Mouse (Mus musculus) embryonic facial prominence, embryonic 14.5 days (tissue): Measurements from ENCODE around the gene Aatk. TPM values are rescaled to one million over a fixed set of nuclear protein-coding genes. Genes with fewer than 3 reads are reported as not detected.
A peak's percentile ranks its signal among the peaks of the same experiment; 100 is the strongest.

Experiments used
- ATAC-seq: fragments of 200-750 bp; cut with Nextera tagmentation; 2 replicates; pipeline ENCODE4 v1.8.0; 2017; ENCODE audit warnings: low read depth, moderate number of reproducible peaks, moderate TSS enrichment
- DNase-seq: peaks from one replicate; pipeline ENCODE4 v3.0.0-alpha.2; 2015; ENCODE audit warnings: low spot score
- H3K27ac ChIP-seq: fragments of 300-500 bp; sonication (generic); replicated peaks from 2 replicates; pipeline ENCODE4 v1.5.1; 2014; ENCODE audit warnings: low read depth, mild to moderate bottlenecking, low read length, moderate library complexity
- H3K27me3 ChIP-seq: fragments of 300-500 bp; sonication (generic); replicated peaks from 2 replicates; pipeline ENCODE4 v1.6.1; 2014; ENCODE audit warnings: low read length; ENCODE audit not compliant: control insufficient read depth, insufficient read depth
- H3K36me3 ChIP-seq: fragments of 300-500 bp; sonication (generic); 2 replicates; pipeline ENCODE4 v1.6.1; 2014; ENCODE audit warnings: low read length, mixed read lengths; ENCODE audit not compliant: control insufficient read depth, insufficient read depth
- H3K4me1 ChIP-seq: fragments of 300-500 bp; sonication (generic); 2 replicates; pipeline ENCODE4 v1.6.1; 2014; ENCODE audit warnings: antibody characterized with exemption, low read length; ENCODE audit not compliant: control insufficient read depth, insufficient read depth
- H3K4me2 ChIP-seq: fragments of 300-500 bp; sonication (generic); 2 replicates; pipeline ENCODE4 v1.6.1; 2014; ENCODE audit warnings: low read depth, mild to moderate bottlenecking, low read length, moderate library complexity, mixed read lengths
- H3K4me3 ChIP-seq: fragments of 300-500 bp; sonication (generic); 2 replicates; pipeline ENCODE4 v1.5.1; 2014; ENCODE audit warnings: low read depth, mild to moderate bottlenecking, low read length
- H3K9ac ChIP-seq: fragments of 300-500 bp; sonication (generic); 2 replicates; pipeline ENCODE4 v1.6.1; 2014; ENCODE audit warnings: low read depth, mild to moderate bottlenecking, low read length, moderate library complexity, mixed read lengths
- H3K9me3 ChIP-seq: fragments of 300-500 bp; sonication (generic); 2 replicates; pipeline ENCODE4 v1.6.1; 2016; ENCODE audit warnings: low read length; ENCODE audit not compliant: control insufficient read depth
- WGBS: fragments of 180-500 bp; shearing (Covaris S2); extraction: QIAGEN DNeasy Blood & Tissue Kit; methylation state at CpG from one replicate; pipeline ENCODE4 v1.1.7; 2014; 5-methylcytosine and 5-hydroxymethylcytosine counted together
- polyA plus RNA-seq: library from polyadenylated mRNA; unstranded; fragments of >200 nt; fragmentation: Nextera tagmentation; extraction: Ambion mirVana; gene quantifications from 2 replicates; pipeline ENCODE4 v1.2.1, GENCODE M21; 2014

The Aatk gene
- polyA plus RNA-seq, 1 experiment from 2014 or later = 10.8 TPM

GRCm38 (mm10) chr11:120034306-120034705 is 12.7 kb downstream of the Aatk start:
- Histone ChIP-seq H3K27ac (no peak overlapping the region), H3K27me3 (no peaks in the 10 kb centered on the region), H3K9ac (no peak overlapping the region), H3K4me3 (no peak overlapping the region), H3K9me3 (no peaks in the 10 kb centered on the region), H3K36me3 (no peaks in the 10 kb centered on the region), H3K4me1 (no peaks in the 10 kb centered on the region), H3K4me2 (no peak overlapping the region)
- 37% methylated on average over 3 of the region's 3 CpGs for WGBS
- DNase-seq (no peak), ATAC-seq (no peak)

GRCm38 (mm10) chr11:120033473-120033872 is 13.5 kb downstream of the Aatk start:
- Histone ChIP-seq H3K9ac (no peak overlapping the region), H3K27ac (no peak overlapping the region), H3K4me3 (no peak overlapping the region), H3K36me3 (no peaks in the 10 kb centered on the region), H3K4me2 (no peak overlapping the region), H3K4me1 (no peaks in the 10 kb centered on the region), H3K27me3 (no peaks in the 10 kb centered on the region), H3K9me3 (no peaks in the 10 kb centered on the region)
- no peak for DNase-seq
- 62% methylated on average over 3 of the region's 3 CpGs for WGBS
- no peak for ATAC-seq

- Histone ChIP-seq H3K36me3 (no peaks in the 10 kb centered on the region), H3K4me3 (no peak overlapping the region), H3K27ac (no peak overlapping the region), H3K4me2 (no peak overlapping the region), H3K27me3 (no peaks in the 10 kb centered on the region), H3K4me1 (no peaks in the 10 kb centered on the region), H3K9ac (no peak overlapping the region), H3K9me3 (no peaks in the 10 kb centered on the region)
- no peak for DNase-seq
- no peak for ATAC-seq
- WGBS = 46% methylated on average over 8 of the region's 8 CpGs
Observed at GRCm38 (mm10) chr11:120032052-120032451, 14.9 kb downstream of the Aatk start.

- peak; percentile 71; the same call in 1 of the 2 replicates for ATAC-seq
- Histone ChIP-seq H3K36me3 (no peaks in the 10 kb centered on the region), H3K9ac (no peak overlapping the region), H3K9me3 (no peaks in the 10 kb centered on the region), H3K27me3 (no peaks in the 10 kb centered on the region), H3K4me1 (no peaks in the 10 kb centered on the region), H3K4me2 (no peak overlapping the region), H3K27ac (no peak overlapping the region), H3K4me3 (no peak overlapping the region)
- DNase-seq = peak; percentile 72
- 35% methylated on average over 9 of the region's 10 CpGs for WGBS
Observed at GRCm38 (mm10) chr11:120030145-120030901, 16.6 kb downstream of the Aatk start.

- Histone ChIP-seq H3K9ac (no peak overlapping the region), H3K4me2 (no peak overlapping the region), H3K27ac (no peak overlapping the region), H3K36me3 (no peaks in the 10 kb centered on the region), H3K4me1 (no peaks in the 10 kb centered on the region), H3K4me3 (no peak overlapping the region), H3K9me3 (no peaks in the 10 kb centered on the region), H3K27me3 (no peaks in the 10 kb centered on the region)
- DNase-seq (no peak), ATAC-seq (0 out of 2 replicates have a peak, but pooled peaks have one; percentile 15)
- WGBS = 44% methylated on average over 9 of the region's 9 CpGs
Observed at GRCm38 (mm10) chr11:120029431-120030144, 17.4 kb downstream of the Aatk start.

GRCm38 (mm10) chr11:120028319-120029092 is 18.5 kb downstream of the Aatk start:
- no peaks in the 10 kb centered on the region for H3K9me3 ChIP-seq
- no peak for ATAC-seq
- no peak for DNase-seq
- H3K36me3 ChIP-seq = no peaks in the 10 kb centered on the region
- WGBS = 80% methylated on average over 18 of the region's 18 CpGs
- no peak overlapping the region for H3K9ac ChIP-seq
- H3K4me1 ChIP-seq = no peaks in the 10 kb centered on the region
- no peak overlapping the region for H3K27ac ChIP-seq
- H3K4me2 ChIP-seq = no peak overlapping the region
- no peak overlapping the region for H3K4me3 ChIP-seq
- H3K27me3 ChIP-seq = no peaks in the 10 kb centered on the region

- Histone ChIP-seq H3K36me3 (no peaks in the 10 kb centered on the region), H3K9me3 (no peaks in the 10 kb centered on the region), H3K9ac (no peak overlapping the region), H3K27me3 (no peaks in the 10 kb centered on the region), H3K4me3 (no peak overlapping the region), H3K27ac (no peak overlapping the region), H3K4me1 (no peaks in the 10 kb centered on the region), H3K4me2 (no peak overlapping the region)
- DNase-seq (no peak), ATAC-seq (no peak)
- WGBS = 73% methylated on average over 3 of the region's 3 CpGs
Observed at GRCm38 (mm10) chr11:120026941-120027340, 20.0 kb downstream of the Aatk start.

GRCm38 (mm10) chr11:120022841-120023240 is 24.1 kb downstream of the Aatk start:
- no peak overlapping the region for H3K9ac ChIP-seq

More at GRCm38 (mm10) chr11:120022841-120023240, 24.1 kb downstream of the Aatk start:
- H3K27me3 ChIP-seq = no peaks in the 10 kb centered on the region
- H3K4me3 ChIP-seq = no peak overlapping the region
- WGBS = 58% methylated on average over 12 of the region's 12 CpGs
- DNase-seq (no peak), ATAC-seq (peak; percentile 48)
- H3K27ac ChIP-seq = no peak overlapping the region
- no peak overlapping the region for H3K4me2 ChIP-seq
- no peaks in the 10 kb centered on the region for H3K4me1 ChIP-seq
- H3K9me3 ChIP-seq = no peaks in the 10 kb centered on the region
- no peaks in the 10 kb centered on the region for H3K36me3 ChIP-seq
